Mouse (Mus musculus) bone marrow, adult 2 months (tissue): ENCODE data around the gene Mpc2. TPM values are rescaled to one million over a fixed set of nuclear protein-coding genes. Genes with fewer than 3 reads are reported as not detected.
A peak's percentile ranks its signal among the peaks of the same experiment; 100 is the strongest.

Source experiments
- H3K27ac ChIP-seq: fragments of 200-500 bp; 2 replicates; pipeline ENCODE4 v1.5.1; 2012; ENCODE audit warnings: low read depth, mild to moderate bottlenecking, control low read depth, inconsistent platforms, low read length; ENCODE audit not compliant: control insufficient read depth, poor library complexity, insufficient read depth
- H3K4me1 ChIP-seq: fragments of 200-500 bp; 2 replicates; pipeline ENCODE4 v1.6.1; 2011; ENCODE audit warnings: low read length; ENCODE audit not compliant: control insufficient read depth, insufficient read depth
- H3K4me3 ChIP-seq: fragments of 200-500 bp; replicated peaks from 2 replicates; pipeline ENCODE3; 2011; ENCODE audit warnings: mild to moderate bottlenecking, low read depth, low read length, control low read depth; ENCODE audit not compliant: control insufficient read depth
- CTCF ChIP-seq: fragments of 200-500 bp; IDR thresholded peaks from 2 replicates; pipeline ENCODE4 v1.5.1; 2011; ENCODE audit warnings: low read length, control low read depth; ENCODE audit not compliant: control insufficient read depth, insufficient read depth
- POLR2A ChIP-seq: fragments of 200-500 bp; IDR thresholded peaks from 2 replicates; pipeline ENCODE4 v1.6.1; 2011; ENCODE audit warnings: low read depth, mild to moderate bottlenecking, control low read depth, low read length, borderline replicate concordance; ENCODE audit not compliant: control insufficient read depth
- WGBS: fragments of 180-500 bp; shearing (Covaris S2); methylation state at CpG from one replicate; pipeline ENCODE4 v1.1.7; 2018; 5-methylcytosine and 5-hydroxymethylcytosine counted together
- polyA plus RNA-seq: library from polyadenylated mRNA; stranded (reverse); fragments of >200 nt; gene quantifications from 2 replicates; pipeline ENCODE4 v1.2.4, GENCODE M21; 2011; ENCODE audit warnings: low replicate concordance; ENCODE audit not compliant: missing spikeins, insufficient read depth, insufficient read length

Mpc2 gene
- polyA plus RNA-seq, result 37.1 and 45.4 TPM in 2 replicates

GRCm38 (mm10) chr1:165460360-165460800 is at the start of gene Mpc2, which contains the start of gene Dcaf6:
Mpc2 (plus strand) TSS chr1:165460637.
Dcaf6 (minus strand) TSS chr1:165460475.
- Histone ChIP-seq H3K4me3 (peak within 1 kb of the TSS; percentile 91), H3K27ac (peak within 1 kb of the TSS; percentile 95), H3K4me1 (no peaks in the 10 kb centered on the region; the same call in 1 of the 2 replicates)
- WGBS, result under 1% methylated on average over 37 of the region's 37 CpGs
- TF ChIP-seq CTCF (no peak), POLR2A (peak; percentile 98)

GRCm38 (mm10) chr1:165421357-165421915 is 39.0 kb upstream of the Mpc2 start:
- WGBS, result 93% methylated on average over 7 of the region's 7 CpGs
- no peak overlapping the region for H3K4me3 ChIP-seq
- H3K27ac ChIP-seq, result no peak overlapping the region
- TF ChIP-seq POLR2A (no peak), CTCF (no peak)
- H3K4me1 ChIP-seq, result no peaks in the 10 kb centered on the region

GRCm38 (mm10) chr1:165426254-165426653 is 34.2 kb upstream of the Mpc2 start:
- TF ChIP-seq POLR2A (no peak), CTCF (no peak)
- Histone ChIP-seq H3K4me1 (no peaks in the 10 kb centered on the region), H3K4me3 (no peak overlapping the region), H3K27ac (no peak overlapping the region)
- WGBS, result 70% methylated on average over 2 of the region's 2 CpGs

- WGBS, result 92% methylated on average over 1 of the region's 1 CpGs
- Histone ChIP-seq H3K27ac (no peak overlapping the region), H3K4me3 (no peak overlapping the region), H3K4me1 (no peaks in the 10 kb centered on the region)
- no peak for TF ChIP-seq POLR2A
- no peak for TF ChIP-seq CTCF
Observed at GRCm38 (mm10) chr1:165432883-165433282, 27.6 kb upstream of the Mpc2 start.

GRCm38 (mm10) chr1:165438289-165439021 is 22.0 kb upstream of the Mpc2 start:
- H3K27ac ChIP-seq, result no peak overlapping the region
- H3K4me1 ChIP-seq, result no peaks in the 10 kb centered on the region
- TF ChIP-seq POLR2A (no peak), CTCF (no peak)
- no peak overlapping the region for H3K4me3 ChIP-seq
- WGBS, result 32% methylated on average over 1 of the region's 1 CpGs

- no peak overlapping the region for H3K27ac ChIP-seq
- 93% methylated on average over 3 of the region's 3 CpGs for WGBS
- no peaks in the 10 kb centered on the region for H3K4me1 ChIP-seq
- TF ChIP-seq POLR2A, result no peak
- TF ChIP-seq CTCF, result no peak
- H3K4me3 ChIP-seq, result no peak overlapping the region
Observed at GRCm38 (mm10) chr1:165440788-165441187, 19.6 kb upstream of the Mpc2 start.

- Histone ChIP-seq H3K27ac (no peak overlapping the region), H3K4me1 (no peaks in the 10 kb centered on the region), H3K4me3 (no peak overlapping the region)
- TF ChIP-seq POLR2A (no peak), CTCF (no peak)
Observed at GRCm38 (mm10) chr1:165441201-165441600, 19.2 kb upstream of the Mpc2 start.

- WGBS, result 83% methylated on average over 3 of the region's 3 CpGs
- H3K4me3 ChIP-seq, result no peak overlapping the region
- H3K27ac ChIP-seq, result no peak overlapping the region
- TF ChIP-seq POLR2A, result no peak
- TF ChIP-seq CTCF, result no peak
- no peaks in the 10 kb centered on the region for H3K4me1 ChIP-seq
Observed at GRCm38 (mm10) chr1:165441719-165442118, 18.7 kb upstream of the Mpc2 start.

GRCm38 (mm10) chr1:165459041-165459502 is 1.4 kb upstream of the Mpc2 start:
- TF ChIP-seq CTCF (no peak), POLR2A (no peak)
- H3K27ac ChIP-seq, result peak overlapping the region; percentile 95
- 3% methylated on average over 7 of the region's 7 CpGs for WGBS

More at GRCm38 (mm10) chr1:165459041-165459502, 1.4 kb upstream of the Mpc2 start:
- H3K4me1 ChIP-seq, result no peaks in the 10 kb centered on the region; the same call in 1 of the 2 replicates
- peak overlapping the region; percentile 81 for H3K4me3 ChIP-seq
